Mouse (Mus musculus): ENCODE measurements around the gene Rnf135. TPM values are rescaled to one million over a fixed set of nuclear protein-coding genes. Genes with fewer than 3 reads are reported as not detected.

Gene Rnf135
- total RNA-seq, 1 experiment from 2014 or later: 7.3 TPM

DNA sequence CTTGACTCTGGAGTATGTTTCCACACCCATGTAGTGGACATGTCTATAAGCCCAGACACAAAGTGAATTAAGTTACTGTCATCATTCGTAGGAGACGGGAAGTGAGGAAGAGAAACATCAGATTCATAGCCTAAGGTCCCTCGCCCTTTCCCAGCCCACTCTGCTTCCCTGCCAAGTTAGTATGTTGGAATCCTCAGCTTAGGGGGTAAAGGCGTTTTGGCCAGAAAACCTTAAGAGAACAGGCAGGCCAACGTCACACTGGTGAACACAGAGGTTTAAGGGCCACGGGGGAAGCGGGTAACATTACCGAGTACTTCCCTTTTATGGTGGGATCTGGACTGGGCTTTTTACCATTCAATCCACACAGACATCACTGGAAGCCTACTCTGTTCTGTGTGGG lies 28.1 kb upstream of the Rnf135 start:
- ATAC-seq (replicated peaks in 1 of 2; ENCODE audit: insufficient read depth in 1 of 2, low FRiP score in 2 of 2, low TSS enrichment in 1 of 2, low read depth in 1 of 2, poor library complexity in 2 of 2, severe bottlenecking in 2 of 2): no peak

DNA sequence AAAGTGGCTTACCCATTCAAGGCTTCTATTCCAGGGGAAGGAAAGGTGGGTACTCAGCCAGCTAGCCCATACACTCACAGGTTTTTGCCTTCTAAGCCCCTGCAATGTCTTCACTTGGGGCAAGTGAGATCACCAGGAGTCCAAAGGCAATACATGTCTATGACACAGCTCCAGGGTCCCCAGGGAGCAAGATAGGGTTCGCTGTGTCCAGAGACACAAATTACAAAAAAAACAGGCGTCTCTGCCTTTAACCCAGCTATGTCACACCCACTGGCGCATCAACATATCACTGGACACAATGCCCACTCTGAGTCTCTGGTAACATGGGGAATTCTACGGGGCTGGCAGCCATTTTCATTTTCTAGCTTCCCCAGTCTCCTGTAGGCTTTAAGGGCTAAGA lies 27.7 kb upstream of the Rnf135 start:
- ATAC-seq (replicated peaks in 1 of 2; ENCODE audit: insufficient read depth in 1 of 2, low FRiP score in 2 of 2, low TSS enrichment in 1 of 2, low read depth in 1 of 2, poor library complexity in 2 of 2, severe bottlenecking in 2 of 2): no peak

DNA sequence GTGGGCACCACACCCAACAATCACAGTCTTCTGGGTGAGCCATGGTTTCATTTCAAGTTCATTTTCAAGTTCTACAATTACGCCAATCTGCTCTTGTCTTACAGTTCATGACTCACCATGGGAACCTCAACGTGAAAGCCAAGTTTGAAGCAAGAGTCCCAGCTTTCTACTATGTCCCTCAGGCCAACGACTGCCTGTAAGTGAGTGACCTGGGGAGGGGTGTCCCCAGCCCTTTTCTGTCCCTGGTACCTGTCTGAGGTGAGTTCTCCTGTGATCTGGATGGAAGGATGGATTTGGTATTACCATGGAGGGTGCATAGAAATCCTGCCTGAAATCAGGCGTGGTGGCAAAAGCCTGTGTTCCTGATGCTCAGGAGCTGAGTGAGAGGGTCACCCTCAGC lies 26.8 kb upstream of the Rnf135 start:
- no peak for ATAC-seq (replicated peaks in 1 of 2; ENCODE audit: insufficient read depth in 1 of 2, low FRiP score in 2 of 2, low TSS enrichment in 1 of 2, low read depth in 1 of 2, poor library complexity in 2 of 2, severe bottlenecking in 2 of 2)

DNA sequence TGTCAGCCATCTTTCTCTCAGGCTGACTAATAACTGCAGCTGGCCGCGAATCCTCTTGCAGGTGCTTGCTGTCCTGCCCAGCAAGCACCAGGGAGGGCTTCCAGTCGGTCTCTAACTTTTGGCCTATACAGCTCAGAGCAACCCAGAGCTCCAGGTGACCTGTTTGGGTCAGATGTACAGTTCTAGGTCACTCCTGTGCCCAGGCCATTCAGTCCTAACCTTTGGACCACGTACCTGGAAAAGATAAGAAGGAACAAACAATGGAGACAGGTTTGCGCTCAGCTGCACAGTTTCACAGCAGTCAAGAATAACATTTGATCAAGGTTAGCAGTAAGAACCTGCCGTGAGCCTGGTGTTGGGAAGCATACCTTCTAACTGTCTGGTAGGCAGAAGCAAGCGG lies 24.6 kb upstream of the Rnf135 start:
- no peak for ATAC-seq (replicated peaks in 1 of 2; ENCODE audit: insufficient read depth in 1 of 2, low FRiP score in 2 of 2, low TSS enrichment in 1 of 2, low read depth in 1 of 2, poor library complexity in 2 of 2, severe bottlenecking in 2 of 2)

DNA sequence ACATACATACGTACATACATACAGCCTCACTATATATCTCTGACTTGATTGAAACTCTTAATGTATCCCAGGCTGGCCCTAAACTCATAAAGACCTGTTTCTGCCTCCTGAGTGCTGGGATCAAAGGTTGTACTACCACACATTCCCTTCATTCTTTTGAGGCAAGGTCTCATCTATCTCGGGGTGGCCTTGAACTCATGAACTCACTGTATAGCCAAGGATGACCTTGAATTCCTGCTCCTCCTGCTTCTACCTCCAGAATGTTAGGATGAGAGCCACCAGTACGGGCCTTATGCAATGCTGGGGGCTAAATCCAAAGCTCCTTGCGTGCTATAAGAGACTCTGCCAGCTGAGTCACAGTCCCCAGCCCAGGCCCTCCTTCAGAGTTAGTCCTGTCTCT lies 22.6 kb upstream of the Rnf135 start:
- no peak for ATAC-seq (replicated peaks in 1 of 2; ENCODE audit: insufficient read depth in 1 of 2, low FRiP score in 2 of 2, low TSS enrichment in 1 of 2, low read depth in 1 of 2, poor library complexity in 2 of 2, severe bottlenecking in 2 of 2)

DNA sequence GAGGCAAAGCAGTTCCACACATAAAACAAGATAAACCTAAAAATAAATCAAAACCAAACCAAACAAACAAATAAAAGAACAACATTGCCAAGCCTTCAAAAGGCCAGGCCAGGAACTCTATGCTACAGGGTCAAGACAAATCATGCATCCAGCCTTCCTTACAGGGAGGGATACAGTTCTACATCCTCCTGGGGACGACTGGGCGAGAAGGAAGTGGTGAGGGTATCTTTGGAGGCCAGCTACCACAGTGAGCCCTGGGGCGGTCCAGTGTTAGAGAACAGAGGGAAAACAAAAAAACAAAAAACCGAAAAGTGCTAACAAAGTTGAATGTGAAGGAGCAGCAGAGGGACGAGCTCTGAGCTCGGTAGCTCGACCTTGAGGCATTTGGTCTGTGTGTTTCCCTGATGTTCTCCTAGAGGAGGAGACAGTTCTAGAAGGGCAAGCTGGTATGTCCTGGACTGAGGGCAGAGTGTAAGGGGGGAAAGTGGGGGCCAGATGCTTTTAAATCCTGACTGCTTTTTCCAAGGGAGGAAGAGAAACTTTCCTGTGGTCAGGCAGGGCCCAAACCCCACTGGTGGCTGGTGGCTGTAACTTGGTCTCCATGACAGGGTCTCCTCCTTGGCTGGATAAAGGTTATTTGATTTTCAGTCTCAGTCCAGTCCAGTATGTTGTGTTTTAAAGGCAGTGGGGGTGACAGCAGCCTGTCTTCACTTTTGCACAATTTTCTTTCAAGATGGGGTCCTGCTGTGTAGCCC lies 20.1 kb upstream of the Rnf135 start:
- ATAC-seq (replicated peaks in 1 of 2; ENCODE audit: insufficient read depth in 1 of 2, low FRiP score in 2 of 2, low TSS enrichment in 1 of 2, low read depth in 1 of 2, poor library complexity in 2 of 2, severe bottlenecking in 2 of 2): peak; percentile 37 to 62; a peak in 3 of 4 replicates

DNA sequence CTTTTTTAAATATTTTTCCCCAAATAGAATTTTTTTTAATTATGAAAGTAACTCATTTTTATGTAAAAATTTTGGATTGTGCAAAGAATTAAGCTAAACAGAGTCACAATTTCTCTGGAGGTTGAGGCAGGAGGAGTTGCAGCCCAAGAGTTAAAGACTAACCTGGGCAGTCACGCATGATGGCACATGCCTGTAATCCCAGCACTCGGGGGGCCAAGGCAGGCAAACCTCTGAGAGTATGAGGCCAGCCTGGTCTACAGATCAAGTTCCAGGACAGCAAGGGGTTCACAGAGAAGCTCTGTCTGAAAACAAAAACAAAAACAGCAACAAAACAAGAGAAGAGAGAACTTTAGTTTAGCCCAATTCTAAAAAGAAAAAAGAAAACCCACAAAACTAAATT lies 19.4 kb upstream of the Rnf135 start:
- ATAC-seq (replicated peaks in 1 of 2; ENCODE audit: insufficient read depth in 1 of 2, low FRiP score in 2 of 2, low TSS enrichment in 1 of 2, low read depth in 1 of 2, poor library complexity in 2 of 2, severe bottlenecking in 2 of 2): no peak

DNA sequence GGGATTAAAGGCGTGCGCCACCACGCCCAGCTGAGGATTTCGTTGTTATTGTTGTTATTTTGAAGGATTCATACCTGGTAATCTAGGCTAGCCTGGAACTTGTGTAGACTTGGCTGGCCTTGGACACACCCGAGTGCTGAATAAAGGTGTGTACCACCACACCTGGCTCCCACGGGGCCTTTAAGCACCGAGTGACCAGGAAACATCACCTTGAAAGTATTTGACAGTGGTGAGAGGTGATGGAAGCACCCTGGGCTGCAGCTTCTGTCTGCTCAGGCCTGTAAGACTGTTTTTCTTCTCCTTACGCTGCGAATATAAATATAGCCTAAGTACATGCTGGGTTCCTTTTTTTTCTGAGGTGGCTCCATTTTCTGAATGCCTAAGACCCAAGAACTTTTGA lies 15.5 kb upstream of the Rnf135 start:
- no peak for ATAC-seq (replicated peaks in 1 of 2; ENCODE audit: insufficient read depth in 1 of 2, low FRiP score in 2 of 2, low TSS enrichment in 1 of 2, low read depth in 1 of 2, poor library complexity in 2 of 2, severe bottlenecking in 2 of 2)

DNA sequence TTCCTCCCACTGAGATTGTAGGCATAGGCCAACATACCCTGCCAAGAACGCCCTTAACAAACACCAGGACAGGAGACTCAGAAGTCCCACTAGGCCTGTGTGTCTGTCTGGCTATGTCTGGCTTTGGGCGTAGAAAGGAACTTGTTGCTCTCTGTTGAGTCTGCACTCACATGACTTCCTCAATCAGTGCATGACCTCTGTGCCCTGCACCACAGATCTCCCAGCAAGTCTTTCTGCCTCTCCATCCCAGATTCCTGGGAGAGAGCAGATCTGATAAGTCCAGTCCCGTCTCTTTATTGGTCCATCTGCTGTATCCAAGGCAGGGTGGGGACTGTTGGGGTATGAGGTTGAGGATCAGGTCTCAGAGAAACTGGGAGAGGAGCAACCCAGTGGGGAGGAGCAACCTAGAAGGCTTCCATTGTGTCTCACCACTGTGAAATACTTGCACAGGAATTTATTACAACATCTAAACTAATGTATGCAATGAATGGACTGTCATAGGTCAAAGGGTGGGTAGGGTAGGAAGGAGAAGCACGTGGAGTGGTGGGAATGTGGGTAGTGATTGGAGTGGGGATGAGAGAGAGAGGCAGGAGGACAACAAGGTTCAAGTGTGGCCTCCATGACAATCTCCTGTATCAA lies 14.9 kb upstream of the Rnf135 start:
- ATAC-seq (replicated peaks in 1 of 2; ENCODE audit: insufficient read depth in 1 of 2, low FRiP score in 2 of 2, low TSS enrichment in 1 of 2, low read depth in 1 of 2, poor library complexity in 2 of 2, severe bottlenecking in 2 of 2): no peak

DNA sequence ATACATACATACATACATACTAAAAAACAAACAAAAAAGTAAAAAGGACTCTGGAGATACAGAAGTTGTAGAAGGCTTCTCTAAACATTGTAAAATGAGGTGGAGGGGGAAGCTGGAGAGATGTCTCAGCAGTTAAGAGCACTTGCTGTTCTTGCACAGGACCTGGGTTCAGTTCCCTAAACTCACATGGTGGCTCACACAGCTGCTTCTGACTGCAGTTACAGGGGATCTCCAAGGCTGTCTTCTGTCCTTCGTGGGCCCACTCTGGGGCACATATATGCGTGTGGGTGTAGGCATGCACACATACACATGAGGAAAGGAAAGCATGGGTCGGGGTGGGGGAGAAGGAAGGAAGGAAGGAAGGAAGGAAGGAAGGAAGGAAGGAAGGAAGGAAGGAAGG lies 14.0 kb upstream of the Rnf135 start:
- ATAC-seq (replicated peaks in 1 of 2; ENCODE audit: insufficient read depth in 1 of 2, low FRiP score in 2 of 2, low TSS enrichment in 1 of 2, low read depth in 1 of 2, poor library complexity in 2 of 2, severe bottlenecking in 2 of 2): no peak

DNA sequence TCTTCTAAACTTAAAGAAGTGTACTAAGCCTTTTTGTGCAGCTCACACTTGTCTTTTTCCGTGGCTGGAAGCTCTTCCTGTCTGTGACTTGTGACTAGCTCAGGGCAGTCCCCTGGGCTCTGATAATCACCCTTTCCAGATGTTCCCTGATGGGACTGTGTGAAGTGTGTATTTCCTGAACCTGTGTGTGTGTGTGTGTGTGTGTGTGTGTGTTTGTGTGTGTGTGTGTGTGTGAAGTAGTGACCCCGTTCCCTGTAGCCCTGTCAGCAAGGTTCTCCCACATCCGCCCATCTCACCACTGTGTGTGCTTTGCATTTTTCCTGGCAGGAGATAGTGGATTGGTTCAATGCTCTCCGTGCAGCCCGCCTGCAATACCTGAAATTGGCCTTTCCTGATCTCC lies 13.3 kb upstream of the Rnf135 start:
- no peak for ATAC-seq (replicated peaks in 1 of 2; ENCODE audit: insufficient read depth in 1 of 2, low FRiP score in 2 of 2, low TSS enrichment in 1 of 2, low read depth in 1 of 2, poor library complexity in 2 of 2, severe bottlenecking in 2 of 2)

DNA sequence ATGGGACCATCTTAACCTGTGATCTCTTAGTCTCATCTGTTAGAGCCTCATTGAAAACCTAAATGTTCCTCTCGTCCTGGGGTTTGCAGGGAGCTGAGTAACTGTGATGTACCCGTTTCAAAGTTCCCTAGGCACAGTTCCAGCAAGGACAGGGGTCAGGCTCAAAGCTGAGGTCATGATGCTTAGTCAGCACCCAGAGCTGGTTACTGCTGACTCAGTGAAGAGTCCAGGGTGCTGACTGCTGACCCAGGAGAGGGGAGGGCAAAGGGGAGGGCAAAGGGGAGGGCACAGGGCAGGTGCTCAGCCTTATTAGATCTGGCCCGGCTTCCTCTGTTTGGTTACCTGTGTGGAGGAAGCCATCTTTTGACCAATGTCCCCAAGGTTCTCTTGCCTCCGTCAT lies 11.8 kb upstream of the Rnf135 start:
- ATAC-seq (replicated peaks in 1 of 2; ENCODE audit: insufficient read depth in 1 of 2, low FRiP score in 2 of 2, low TSS enrichment in 1 of 2, low read depth in 1 of 2, poor library complexity in 2 of 2, severe bottlenecking in 2 of 2): no peak

DNA sequence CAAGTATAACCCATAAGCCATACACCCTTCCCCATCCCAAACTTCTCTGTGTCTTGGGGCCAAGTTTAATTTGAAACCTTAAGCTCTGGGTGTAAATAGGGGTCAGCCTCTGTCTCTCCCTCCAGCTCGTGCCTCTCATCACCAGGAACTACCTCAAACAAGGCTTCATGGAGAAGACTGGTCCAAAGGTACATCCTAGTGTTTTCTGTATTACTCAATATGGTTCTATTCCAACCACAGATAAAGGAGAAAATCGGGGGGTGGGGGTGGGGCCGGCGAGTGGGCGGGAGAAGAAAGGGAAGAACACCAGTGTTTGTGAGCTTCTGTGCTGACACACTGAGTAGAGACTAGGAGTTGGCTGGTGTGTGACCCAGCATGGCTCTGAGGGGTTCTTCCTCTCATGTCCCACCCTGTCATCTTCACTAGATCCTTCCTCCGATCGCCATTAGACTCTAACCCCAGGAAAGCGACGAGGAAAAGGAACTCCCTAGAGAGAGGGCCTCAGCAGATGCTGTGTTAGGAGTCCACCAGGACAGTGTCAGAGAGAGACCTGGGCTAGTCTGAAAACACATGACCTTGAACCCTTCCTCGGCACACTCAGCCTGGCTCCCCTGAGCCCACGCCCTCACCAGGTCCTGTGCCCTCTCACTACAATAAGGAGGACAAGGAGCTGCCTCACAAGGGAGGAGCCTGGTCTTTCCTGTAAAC lies 9.5 kb upstream of the Rnf135 start:
- no peak for ATAC-seq (replicated peaks in 1 of 2; ENCODE audit: insufficient read depth in 1 of 2, low FRiP score in 2 of 2, low TSS enrichment in 1 of 2, low read depth in 1 of 2, poor library complexity in 2 of 2, severe bottlenecking in 2 of 2)

DNA sequence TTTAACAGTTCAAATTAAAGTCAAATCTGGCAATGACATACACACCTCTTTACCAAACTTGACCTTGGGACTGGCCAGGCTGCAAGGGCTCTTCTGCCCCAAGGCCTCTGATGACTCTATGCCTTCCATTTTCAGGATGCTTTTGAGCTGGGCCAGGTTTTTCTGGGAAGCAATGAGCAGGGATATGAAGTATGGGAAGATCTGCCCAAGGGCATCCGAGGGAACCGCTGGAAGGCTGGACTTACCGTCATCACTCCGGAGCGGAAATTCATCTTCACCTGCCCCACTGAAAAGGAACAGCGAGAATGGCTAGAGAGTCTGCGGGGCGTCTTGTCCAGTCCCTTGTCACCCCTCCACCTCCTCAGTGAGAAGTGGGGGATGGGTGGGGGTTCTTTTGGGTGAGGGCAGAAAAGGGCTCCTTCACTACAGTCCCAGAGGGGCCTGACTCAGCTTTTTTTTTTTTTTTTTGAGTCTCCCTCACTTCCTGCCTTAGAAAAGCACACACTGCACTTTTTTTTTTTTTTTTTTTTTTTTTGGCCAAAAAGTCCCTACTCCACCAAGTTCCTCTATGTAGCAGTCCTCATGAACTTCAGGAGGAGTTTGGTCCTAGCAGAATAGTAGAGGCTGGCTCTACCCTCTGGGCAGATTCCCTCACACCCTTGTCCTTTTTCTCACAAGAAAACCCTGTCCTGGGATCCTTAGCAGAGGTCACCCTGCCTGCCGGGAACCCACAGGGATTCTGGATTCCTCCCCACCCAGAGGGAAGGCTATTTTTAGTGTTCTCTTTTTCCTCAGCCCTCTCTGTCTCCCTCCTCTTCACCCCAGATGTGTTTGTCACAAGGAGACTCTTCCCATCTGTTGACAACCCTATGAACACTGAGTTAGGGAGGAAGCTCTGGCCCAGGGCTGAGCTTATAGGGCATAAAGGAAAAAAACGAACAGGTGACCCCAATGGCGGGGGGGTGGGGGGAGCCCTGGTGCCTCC lies 6.4 kb upstream of the Rnf135 start:
- peak; percentile 39 to 59; a peak in 3 of 4 replicates for ATAC-seq (replicated peaks in 1 of 2; ENCODE audit: insufficient read depth in 1 of 2, low FRiP score in 2 of 2, low TSS enrichment in 1 of 2, low read depth in 1 of 2, poor library complexity in 2 of 2, severe bottlenecking in 2 of 2)

DNA sequence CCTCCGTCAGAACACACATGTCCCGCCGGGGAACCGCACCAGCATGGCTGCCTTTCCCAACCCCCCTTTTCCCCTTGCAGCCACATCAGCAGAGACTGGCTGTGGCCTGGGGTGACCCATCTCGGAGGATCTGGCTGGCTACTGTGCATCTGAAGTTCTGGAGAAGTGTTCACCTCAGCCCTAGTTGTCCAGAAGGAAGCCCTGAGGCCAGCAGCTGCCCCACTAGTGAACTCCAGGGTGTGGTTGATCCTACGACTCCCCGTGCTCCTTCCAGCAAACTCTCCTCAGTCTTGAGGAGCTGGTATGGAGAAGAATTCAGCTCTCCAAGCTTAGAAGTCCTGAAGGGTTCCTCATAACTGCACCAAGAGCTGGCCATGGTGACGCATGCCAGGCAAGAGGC lies 5.3 kb upstream of the Rnf135 start:
- no peak for ATAC-seq (replicated peaks in 1 of 2; ENCODE audit: insufficient read depth in 1 of 2, low FRiP score in 2 of 2, low TSS enrichment in 1 of 2, low read depth in 1 of 2, poor library complexity in 2 of 2, severe bottlenecking in 2 of 2)

DNA sequence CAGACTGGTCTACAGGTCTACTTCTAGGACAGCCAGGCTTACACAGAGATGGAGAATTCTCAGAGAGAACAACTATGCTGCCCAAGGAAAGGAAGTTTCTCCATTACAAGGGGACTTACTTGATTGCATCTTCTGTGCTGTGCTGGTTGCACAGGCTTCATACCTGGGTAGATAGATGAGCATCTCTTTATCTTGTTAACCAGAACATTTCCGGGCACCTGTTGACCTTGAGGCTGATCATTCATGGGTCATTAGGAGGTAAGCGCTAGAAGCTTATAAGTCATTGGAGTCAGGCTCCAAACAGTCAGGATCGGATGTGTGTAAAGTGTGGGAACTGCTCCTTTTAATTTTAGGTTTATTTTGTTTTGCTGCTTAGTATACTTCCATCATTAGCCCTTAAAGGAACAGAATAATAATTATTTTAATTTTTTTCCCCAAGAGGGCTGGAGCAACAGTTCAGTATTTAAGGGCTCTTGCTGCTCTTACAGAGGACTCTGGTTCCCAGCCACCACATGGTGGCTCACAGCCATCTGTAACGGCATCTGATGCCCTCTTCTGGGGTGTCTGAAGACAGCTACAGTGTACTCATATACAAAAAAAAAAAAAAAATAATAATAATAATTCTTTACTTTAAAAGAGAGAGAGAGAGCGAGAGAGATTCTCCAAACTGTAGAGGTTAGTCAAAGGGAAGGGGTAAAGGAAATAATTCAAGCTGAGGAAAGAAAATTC lies 2.5 kb upstream of the Rnf135 start:
- no peak for ATAC-seq (replicated peaks in 1 of 2; ENCODE audit: insufficient read depth in 1 of 2, low FRiP score in 2 of 2, low TSS enrichment in 1 of 2, low read depth in 1 of 2, poor library complexity in 2 of 2, severe bottlenecking in 2 of 2)

All from hematopoietic stem cell, adult 5-6 weeks (primary cell).